Mouse (Mus musculus) layer of hippocampus, adult 2 months (tissue): ENCODE data around the gene Cdkn1b. TPM values are rescaled to one million over a fixed set of nuclear protein-coding genes. Genes with fewer than 3 reads are reported as not detected.

ENCODE experiments used
- DNase-seq, 2 experiments: peaks; one replicate each; pipeline ENCODE4 v3.0.0; 2022; ENCODE audit warnings: low spot score in 2 of 2
- H3K27ac ChIP-seq: fragments of 200-600 bp; 2 replicates; pipeline ENCODE4 v1.8.1; 2022
- H3K4me3 ChIP-seq: fragments of 200-600 bp; 2 replicates; pipeline ENCODE4 v1.8.1; 2022; ENCODE audit warnings: mild to moderate bottlenecking
- CTCF ChIP-seq: fragments of 200-600 bp; conservative IDR thresholded peaks from 2 replicates; pipeline ENCODE4 v1.8.1; 2022; ENCODE audit warnings: antibody characterized with exemption, mild to moderate bottlenecking, moderate library complexity
- total RNA-seq, 2 experiments: library from RNA; stranded (reverse); gene quantifications; 2 replicates each; pipeline ENCODE4 v1.2.3; 2021

The Cdkn1b gene
- total RNA-seq, 2 experiments from 2014 or later: 47.2 to 48.0 TPM

DNA sequence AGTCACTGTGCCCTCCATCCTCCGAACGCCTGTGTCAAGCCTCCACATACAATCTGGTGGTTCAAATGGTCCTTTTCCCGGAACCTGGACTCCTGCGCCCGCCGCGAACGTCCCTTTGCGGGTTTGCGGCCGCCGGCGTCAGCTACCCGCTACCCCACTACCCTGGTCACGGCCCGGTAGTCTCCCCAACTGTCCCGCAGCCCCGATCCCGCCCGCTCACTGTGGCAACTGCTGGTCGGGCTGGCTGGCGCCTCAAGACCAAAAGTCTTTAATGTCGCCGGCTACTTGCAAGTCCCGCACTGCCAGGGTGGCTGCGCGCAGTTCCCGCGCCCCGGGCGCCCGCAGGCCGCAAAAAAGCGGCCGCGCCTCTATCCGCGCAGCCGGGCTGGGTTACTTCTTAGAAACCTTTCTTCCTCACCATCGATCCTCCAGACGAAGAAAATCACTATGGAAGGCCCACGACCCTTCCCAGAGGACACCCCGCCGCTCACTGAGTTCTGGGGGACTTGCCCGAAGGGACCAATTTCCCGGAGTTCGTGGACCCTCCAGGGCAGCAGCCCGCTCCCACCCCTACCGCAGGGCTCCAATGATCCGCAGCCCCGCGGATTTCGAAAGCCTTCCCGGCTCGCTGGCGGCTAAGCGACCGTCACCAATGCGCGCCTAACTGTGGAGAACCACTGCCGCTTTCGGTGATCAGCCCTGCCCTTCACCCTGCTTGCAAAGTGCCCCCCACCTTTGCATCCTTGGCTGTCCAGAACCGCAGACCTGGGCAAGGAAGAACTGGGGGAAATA, 6.8 kb downstream of the Cdkn1b start:
- peak in 1 of 2 experiments; percentile 49 for DNase-seq
- TF ChIP-seq CTCF: no peak

DNA sequence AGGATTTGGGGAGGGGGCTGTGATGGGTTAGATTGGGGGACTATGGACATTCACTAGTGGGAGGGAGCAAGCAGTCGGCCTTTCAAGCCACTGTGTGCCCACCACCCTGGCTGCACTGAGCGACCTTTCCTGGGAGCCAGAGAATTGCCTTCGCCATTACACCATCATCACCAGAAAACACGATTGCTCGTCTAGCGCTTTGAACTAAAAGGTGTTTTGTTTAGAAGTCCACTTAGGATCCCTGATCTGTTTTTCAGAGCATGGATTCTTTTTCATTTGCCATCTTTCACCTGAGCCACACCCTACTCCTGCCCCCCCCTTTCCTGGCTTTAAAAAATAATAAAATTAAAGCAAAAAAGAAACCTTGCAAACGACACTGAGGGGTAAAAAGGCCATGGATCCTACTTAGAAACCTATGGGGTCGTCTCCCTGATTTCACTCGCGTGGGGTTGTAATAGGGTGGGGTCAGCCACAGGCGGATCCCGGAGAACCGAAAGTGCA, 7.4 kb downstream of the Cdkn1b start:
- no peak for TF ChIP-seq CTCF
- DNase-seq: no peak
- Histone ChIP-seq H3K27ac (peak overlapping the region; percentile 74), H3K4me3 (peak overlapping the region; percentile 86)

More for the DNA sequence above, 6.8 kb downstream of the Cdkn1b start:
- Histone ChIP-seq H3K4me3 (peak overlapping the region; percentile 86), H3K27ac (peak overlapping the region; percentile 74)

DNA sequence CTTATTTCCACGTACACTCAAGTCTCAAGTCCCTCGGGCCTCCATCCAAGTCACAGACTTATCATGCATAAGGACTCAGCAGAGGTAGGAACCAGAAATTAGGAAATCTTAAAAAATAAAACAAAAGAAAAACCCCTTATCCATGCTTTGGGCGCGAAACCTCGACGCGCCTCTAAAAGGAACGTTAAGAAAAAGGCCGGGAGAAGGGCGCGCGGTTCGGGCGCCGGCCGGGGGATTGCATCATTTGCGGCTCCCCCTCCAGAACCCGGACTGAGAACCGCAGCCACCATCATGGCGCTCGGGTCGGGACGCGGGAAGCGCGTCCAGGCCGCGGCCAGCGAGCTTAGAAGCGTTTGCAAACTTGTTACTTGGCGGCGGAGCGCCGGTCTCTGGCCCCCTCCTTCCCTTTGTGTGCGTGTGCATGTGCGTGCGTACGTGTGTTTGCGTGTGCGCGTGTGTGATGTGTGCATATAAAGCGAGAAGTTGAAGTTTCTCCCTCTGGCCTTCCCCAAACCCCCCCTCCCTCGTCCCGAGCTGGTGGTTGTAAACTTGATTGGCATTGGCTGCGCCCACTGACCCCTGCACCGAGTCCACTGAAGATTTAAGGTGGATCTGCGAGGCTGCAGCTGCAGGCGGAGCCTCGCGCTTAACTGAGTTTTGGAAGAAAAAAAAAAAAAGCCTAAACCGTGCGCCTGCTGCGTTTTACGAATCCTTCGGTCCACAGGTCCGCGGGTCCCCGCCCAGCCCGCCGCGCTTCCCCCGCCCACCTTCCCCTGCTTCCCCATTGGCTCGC, 8.1 kb downstream of the Cdkn1b start:
- peak overlapping the region; percentile 86 for H3K4me3 ChIP-seq
- no peak for TF ChIP-seq CTCF
- H3K27ac ChIP-seq: peak overlapping the region; percentile 74
- peak; percentile 16 to 42 for DNase-seq

DNA sequence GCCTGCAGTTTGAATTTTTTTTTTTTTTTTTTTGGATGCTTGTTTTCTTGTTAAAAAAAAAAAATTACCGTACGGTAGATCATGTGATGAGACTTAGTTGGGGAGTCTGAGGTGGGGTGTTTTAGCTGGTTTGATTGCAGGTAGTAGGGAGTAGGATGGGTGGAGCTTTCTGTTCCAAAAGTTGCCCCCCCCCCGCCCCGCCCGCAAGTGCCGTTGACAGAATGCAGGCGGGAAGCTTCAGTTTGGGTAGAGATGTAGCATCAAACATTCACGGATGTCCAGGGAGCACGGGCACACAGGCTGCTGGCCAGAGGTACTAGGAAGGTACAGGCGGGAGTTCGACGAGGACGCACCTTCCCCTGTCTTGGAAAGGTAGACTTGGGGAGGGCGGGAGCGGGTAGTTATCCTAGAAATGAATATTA, 8.7 kb downstream of the Cdkn1b start:
- DNase-seq: no peak
- TF ChIP-seq CTCF: no peak
- no peak overlapping the region; the same call in 1 of the 2 replicates for H3K27ac ChIP-seq
- H3K4me3 ChIP-seq: peak overlapping the region; percentile 86

DNA sequence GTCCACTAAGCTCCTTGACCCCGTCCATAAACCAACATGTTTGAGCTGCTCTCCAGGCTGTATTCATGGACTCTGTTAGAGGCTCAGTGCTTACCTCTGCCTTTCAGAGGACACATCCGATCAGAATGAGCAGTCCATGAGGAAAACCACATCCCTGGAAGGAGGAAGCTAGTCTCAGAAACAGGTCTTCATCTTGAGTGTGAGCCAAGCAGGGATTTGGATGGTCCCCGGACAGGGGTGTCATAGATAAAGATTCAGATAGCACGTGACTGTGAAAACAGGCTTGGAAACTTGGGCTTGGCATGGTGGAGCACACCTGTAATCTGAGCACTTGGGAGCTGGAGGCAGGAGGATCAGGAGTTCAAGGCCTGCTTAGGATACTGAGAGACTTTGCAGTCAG, 9.7 kb downstream of the Cdkn1b start:
- Histone ChIP-seq H3K4me3 (no peak overlapping the region), H3K27ac (no peak overlapping the region)
- no peak for DNase-seq
- TF ChIP-seq CTCF: no peak

DNA sequence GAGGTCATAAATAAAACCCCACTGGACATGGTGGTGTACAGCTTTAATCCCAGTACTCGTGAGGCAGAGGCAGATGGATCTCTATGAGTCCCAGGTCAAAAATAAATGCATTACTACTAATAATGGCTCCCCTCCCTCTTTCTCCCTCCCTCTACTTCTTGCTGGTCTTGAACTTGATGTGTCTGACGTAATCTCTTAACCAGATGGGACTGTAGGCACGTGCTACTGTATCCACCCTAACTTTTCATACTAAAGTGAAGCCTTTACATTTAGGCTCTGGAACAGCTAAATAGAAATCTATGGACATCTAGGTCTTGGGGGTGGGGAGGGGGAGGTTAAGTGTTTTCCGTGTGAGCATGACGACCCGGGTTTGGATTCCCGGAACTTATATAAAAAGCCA, 10.2 kb downstream of the Cdkn1b start:
- DNase-seq: no peak
- TF ChIP-seq CTCF: no peak
- Histone ChIP-seq H3K27ac (no peak overlapping the region), H3K4me3 (no peak overlapping the region)

DNA sequence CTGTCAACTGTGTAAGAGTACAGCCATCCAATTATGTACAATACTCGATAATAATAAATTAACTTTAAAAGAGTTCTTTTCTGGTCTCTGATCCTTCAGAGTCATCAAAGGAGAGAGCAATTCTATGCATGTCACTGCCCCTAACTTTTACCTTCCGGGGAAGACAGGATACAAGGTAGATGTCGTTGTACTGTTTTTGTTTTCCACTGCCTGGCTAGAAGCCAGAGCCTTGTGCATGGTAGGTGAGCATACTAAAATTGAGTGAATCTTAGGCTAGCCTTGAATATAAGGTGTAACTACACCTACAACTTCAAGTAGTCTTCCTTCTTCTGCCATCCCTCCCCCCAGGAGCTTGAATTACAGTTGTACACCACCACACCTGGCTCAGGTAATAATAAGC, 10.9 kb downstream of the Cdkn1b start:
- H3K4me3 ChIP-seq: no peak overlapping the region
- no peak for TF ChIP-seq CTCF
- H3K27ac ChIP-seq: no peak overlapping the region
- DNase-seq: no peak

DNA sequence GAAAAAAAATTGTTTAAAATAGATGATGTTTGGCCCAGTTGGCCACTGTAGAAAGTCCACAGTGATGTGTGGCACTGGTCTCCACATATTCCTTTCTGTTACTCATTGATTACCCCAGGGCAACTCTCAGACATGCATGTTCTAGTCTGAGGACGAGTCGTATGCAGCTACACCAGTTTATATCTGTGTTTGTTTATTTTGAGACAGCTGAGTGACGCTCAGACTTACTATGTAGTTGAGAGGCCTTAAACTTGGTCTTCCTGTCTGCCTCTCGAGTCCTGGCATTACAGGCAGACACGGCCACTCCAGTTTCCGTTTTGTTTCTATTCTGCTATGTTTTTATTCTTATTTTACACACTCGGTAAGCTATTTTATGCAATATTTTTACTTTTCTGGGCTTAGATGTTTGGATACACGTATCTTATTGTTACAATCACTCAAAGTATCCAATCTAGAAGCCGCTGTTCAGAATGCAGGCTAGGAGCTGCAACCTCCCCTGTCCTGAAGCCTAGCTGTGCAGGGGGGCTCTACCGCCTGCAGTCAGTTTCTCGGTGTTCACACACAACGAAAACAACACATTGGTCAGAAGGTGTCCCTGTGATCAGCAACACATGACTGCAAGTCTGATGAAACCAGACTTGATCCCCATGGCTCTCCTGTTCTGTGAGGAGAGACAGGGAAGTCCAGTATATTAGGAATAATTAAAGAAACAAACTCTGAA, 12.4 kb downstream of the Cdkn1b start:
- no peak for DNase-seq
- H3K4me3 ChIP-seq: no peak overlapping the region
- no peak for TF ChIP-seq CTCF

DNA sequence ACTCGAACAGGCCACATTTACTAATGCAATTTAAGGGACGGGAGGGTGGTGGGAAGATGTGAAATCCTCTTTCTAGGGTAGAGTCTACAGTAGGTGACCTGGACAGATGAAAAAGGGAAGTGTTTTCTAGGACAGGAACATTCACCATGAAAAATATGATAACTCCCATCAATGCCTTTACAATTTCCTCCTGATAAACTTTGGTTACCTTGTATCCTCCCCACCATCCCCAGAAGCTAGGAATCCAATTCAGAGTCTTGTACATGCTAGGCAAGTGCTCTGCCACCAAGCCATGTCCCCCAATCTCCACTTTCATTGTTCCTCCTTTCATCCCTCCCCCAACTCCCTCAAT, 13.0 kb downstream of the Cdkn1b start:
- Histone ChIP-seq H3K27ac (no peak overlapping the region), H3K4me3 (no peak overlapping the region)
- no peak for DNase-seq
- TF ChIP-seq CTCF: no peak

More for the DNA sequence above, 12.4 kb downstream of the Cdkn1b start:
- peak overlapping the region; percentile 46; the same call in 1 of the 2 replicates for H3K27ac ChIP-seq

DNA sequence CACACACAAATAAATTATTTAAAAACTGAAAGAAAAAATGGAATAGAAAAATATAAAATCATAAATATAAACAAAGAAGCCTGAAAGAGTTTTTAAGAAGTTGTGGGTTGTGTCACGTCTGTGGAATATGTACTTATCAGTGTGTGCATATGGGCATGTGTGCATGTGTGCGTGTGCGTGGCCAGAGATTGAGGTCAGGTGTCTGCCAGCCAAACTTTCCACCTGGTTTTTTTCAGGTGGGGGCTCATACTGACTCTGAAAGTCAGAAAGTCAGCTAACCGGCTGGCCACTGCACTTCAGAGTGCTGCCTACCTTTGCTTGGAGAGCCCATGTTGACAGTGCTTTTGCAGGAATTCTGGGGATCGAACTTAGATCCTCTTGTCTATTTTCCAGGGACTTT, 14.1 kb downstream of the Cdkn1b start:
- no peak for TF ChIP-seq CTCF
- no peak overlapping the region for H3K4me3 ChIP-seq
- no peak for DNase-seq

DNA sequence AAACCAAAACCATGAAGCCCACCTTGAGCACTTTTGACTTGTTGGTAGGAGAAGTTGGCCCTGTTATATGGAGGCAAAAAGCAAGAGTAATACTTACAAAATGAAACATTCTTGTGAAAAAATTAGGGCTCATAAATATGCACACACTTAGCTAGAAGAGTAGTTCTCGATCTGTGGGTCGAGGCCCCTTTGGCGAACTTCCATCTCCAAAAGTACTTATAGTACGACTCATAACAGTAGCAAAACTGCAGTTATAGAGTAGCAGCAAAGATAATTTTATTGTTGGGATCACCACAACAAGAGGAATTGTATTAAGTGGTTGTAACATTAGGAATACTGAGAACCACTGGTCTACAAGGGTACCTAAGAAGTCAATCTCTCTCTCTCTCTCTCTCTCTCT, 19.6 kb downstream of the Cdkn1b start:
- Histone ChIP-seq H3K27ac (no peak overlapping the region), H3K4me3 (no peak overlapping the region)
- no peak for DNase-seq
- no peak for TF ChIP-seq CTCF

More for the DNA sequence above, 14.1 kb downstream of the Cdkn1b start:
- H3K27ac ChIP-seq: no peak overlapping the region

DNA sequence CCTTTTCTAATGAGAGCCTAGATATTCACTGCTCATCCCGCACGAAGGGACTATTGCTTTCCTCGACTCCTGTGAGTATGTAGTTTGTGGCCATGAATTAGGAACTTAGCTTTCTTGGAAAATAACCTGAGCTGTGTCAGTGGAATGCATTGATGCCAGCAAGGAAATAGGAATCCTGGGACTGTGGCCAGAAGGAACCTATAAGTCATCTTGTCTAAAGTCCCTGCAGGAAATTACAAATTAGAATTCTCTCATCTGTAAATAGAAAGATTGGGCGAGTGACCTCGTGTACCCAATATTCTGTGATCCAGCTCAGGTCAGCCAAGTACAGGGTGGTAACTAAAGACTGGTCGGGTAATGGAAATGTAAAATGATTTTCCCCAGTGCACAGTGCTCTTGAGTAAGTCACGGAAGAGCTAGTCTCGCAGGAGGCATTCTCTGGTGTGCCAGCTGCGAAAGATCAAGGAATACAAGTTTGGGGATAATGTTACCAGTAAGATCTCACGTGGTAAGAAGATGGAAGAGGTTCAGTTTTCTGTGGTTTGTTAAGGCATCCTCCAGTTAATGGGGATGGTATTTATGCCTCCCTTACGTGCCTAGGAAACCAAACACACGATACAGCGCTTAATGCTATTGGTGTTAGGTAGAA, 23.7 kb downstream of the Cdkn1b start:
- DNase-seq: no peak
- no peak for TF ChIP-seq CTCF
- H3K4me3 ChIP-seq: no peak overlapping the region
- H3K27ac ChIP-seq: no peak overlapping the region
